Mouse (Mus musculus) stomach, postnatal 0 days (tissue): ENCODE measurements around the gene Rab3d. TPM values are rescaled to one million over a fixed set of nuclear protein-coding genes. Genes with fewer than 3 reads are reported as not detected.
A peak's percentile ranks its signal among the peaks of the same experiment; 100 is the strongest.

Source experiments
- ATAC-seq: fragments of 200-750 bp; cut with Nextera tagmentation; 2 replicates; pipeline ENCODE4 v1.8.0; 2017; ENCODE audit not compliant: low FRiP score, low TSS enrichment
- DNase-seq: peaks from one replicate; pipeline ENCODE4 v3.0.0-alpha.2; 2016; ENCODE audit warnings: low spot score
- H3K27ac ChIP-seq: fragments of 300-500 bp; sonication (generic); replicated peaks from 2 replicates; pipeline ENCODE4 v1.5.1; 2014; ENCODE audit warnings: mild to moderate bottlenecking, control low read depth
- H3K27me3 ChIP-seq: fragments of 300-500 bp; sonication (generic); 2 replicates; pipeline ENCODE4 v1.6.1; 2014; ENCODE audit warnings: low read length; ENCODE audit not compliant: control insufficient read depth, insufficient read depth
- H3K36me3 ChIP-seq: fragments of 300-500 bp; sonication (generic); 2 replicates; pipeline ENCODE4 v1.6.1; 2014; ENCODE audit warnings: low read length, mixed read lengths; ENCODE audit not compliant: control insufficient read depth, insufficient read depth
- H3K4me1 ChIP-seq: fragments of 300-500 bp; sonication (generic); replicated peaks from 2 replicates; pipeline ENCODE4 v1.6.1; 2014; ENCODE audit warnings: antibody characterized with exemption; ENCODE audit not compliant: control insufficient read depth, insufficient read depth
- H3K4me2 ChIP-seq: fragments of 300-500 bp; sonication (generic); replicated peaks from 2 replicates; pipeline ENCODE4 v1.6.1; 2014; ENCODE audit warnings: low read depth, mild to moderate bottlenecking, control low read depth, moderate library complexity
- H3K4me3 ChIP-seq: fragments of 300-500 bp; sonication (generic); 2 replicates; pipeline ENCODE4 v1.5.1; 2014; ENCODE audit warnings: low read depth, low read length, control low read depth
- H3K9ac ChIP-seq: fragments of 300-500 bp; sonication (generic); 2 replicates; pipeline ENCODE4 v1.6.1; 2014; ENCODE audit warnings: mild to moderate bottlenecking, low read length, control low read depth, mixed read lengths
- H3K9me3 ChIP-seq: fragments of 300-500 bp; sonication (generic); 2 replicates; pipeline ENCODE4 v1.6.1; 2016; ENCODE audit warnings: low read length; ENCODE audit not compliant: control insufficient read depth
- CTCF ChIP-seq: IDR thresholded peaks from 2 replicates; pipeline ENCODE4 v1.5.1; 2016; ENCODE audit warnings: antibody characterized with exemption, low read depth, mild to moderate bottlenecking, moderate library complexity
- EP300 ChIP-seq: optimal IDR thresholded peaks from 2 replicates; pipeline ENCODE3; 2016; ENCODE audit warnings: antibody characterized with exemption
- WGBS: fragments of 180-500 bp; shearing (Covaris S2); extraction: QIAGEN DNeasy Blood & Tissue Kit; methylation state at CpG from one replicate; pipeline ENCODE4 v1.1.7; 2014; 5-methylcytosine and 5-hydroxymethylcytosine counted together
- polyA plus RNA-seq: library from polyadenylated mRNA; unstranded; fragments of >200 nt; fragmentation: Nextera tagmentation; extraction: Ambion mirVana; gene quantifications from 2 replicates; pipeline ENCODE4 v1.2.1, GENCODE M21; 2015

Gene Rab3d
- 130 and 137 TPM in 2 replicates for polyA plus RNA-seq

GRCm38 (mm10) chr9:21918035-21918592, at the start of gene Rab3d:
Rab3d (minus strand) TSS chr9:21918192.
- peak; percentile 89 for ATAC-seq
- Histone ChIP-seq H3K27ac (peak within 1 kb of the TSS; percentile 99), H3K9ac (peak within 1 kb of the TSS; percentile 92), H3K4me2 (peak within 1 kb of the TSS; percentile 90), H3K27me3 (no peaks in the 10 kb centered on the region), H3K36me3 (peaks cover 3% of the 10 kb centered on the region; the same call in 1 of the 2 replicates), H3K4me1 (no peaks in the 10 kb centered on the region), H3K9me3 (no peaks in the 10 kb centered on the region), H3K4me3 (peak within 1 kb of the TSS; percentile 74)
- TF ChIP-seq CTCF (peak; percentile 13; the same call in 1 of the 2 replicates), EP300 (no peak)
- WGBS = 1% methylated on average over 30 of the region's 36 CpGs
- DNase-seq = peak; percentile 99

DNA sequence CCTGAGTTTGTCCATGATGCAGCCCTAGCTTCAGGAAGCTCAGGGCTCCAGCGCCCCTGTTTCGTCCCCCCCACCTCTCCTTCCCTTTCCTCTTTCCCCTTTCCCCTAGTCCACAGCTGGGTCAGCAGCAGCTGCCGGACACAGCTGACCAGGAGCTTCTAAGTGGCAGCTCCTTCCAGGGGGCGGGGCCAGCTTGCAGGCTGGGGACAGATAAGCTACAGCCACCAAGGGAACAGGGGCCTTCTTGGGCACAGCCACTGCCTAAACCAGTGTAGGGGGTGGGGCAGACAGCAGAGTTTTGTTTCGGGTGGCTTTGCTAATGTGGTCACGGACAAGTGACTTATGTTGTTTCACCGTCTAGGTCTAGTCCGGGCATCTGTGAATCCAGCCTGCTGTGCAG, 45.4 kb upstream of the Rab3d start, which contains the start of gene Epor:
Epor (minus strand) TSS at position 90 of the 400 bp plus-strand sequence.
- Histone ChIP-seq H3K27me3 (no peaks in the 10 kb centered on the region), H3K9ac (peak within 1 kb of the TSS; percentile 31; the same call in 1 of the 2 replicates), H3K4me3 (peak within 1 kb of the TSS; percentile 44), H3K36me3 (no peaks in the 10 kb centered on the region), H3K4me2 (peak within 1 kb of the TSS; percentile 90), H3K9me3 (no peaks in the 10 kb centered on the region), H3K4me1 (peaks cover 2% of the 10 kb centered on the region; the same call in 1 of the 2 replicates), H3K27ac (no peak within 1 kb of the TSS)
- WGBS = 23% methylated on average over 8 of the region's 8 CpGs
- peak; percentile 56 for DNase-seq
- ATAC-seq = no peak
- TF ChIP-seq CTCF (no peak), EP300 (no peak)

GRCm38 (mm10) chr9:21962416-21963059, 44.5 kb upstream of the Rab3d start:
- DNase-seq (peak; percentile 78), ATAC-seq (peak; percentile 65)
- TF ChIP-seq CTCF (peak; percentile 33; the same call in 1 of the 2 replicates), EP300 (no peak)
- no peaks in the 10 kb centered on the region for H3K36me3 ChIP-seq
- H3K4me3 ChIP-seq = peak overlapping the region; percentile 44
- 4% methylated on average over 34 of the region's 34 CpGs for WGBS
- H3K9me3 ChIP-seq = no peaks in the 10 kb centered on the region
- H3K9ac ChIP-seq = peak overlapping the region; percentile 31; the same call in 1 of the 2 replicates
- H3K27me3 ChIP-seq = no peaks in the 10 kb centered on the region
- no peak overlapping the region for H3K27ac ChIP-seq
- H3K4me2 ChIP-seq = peak overlapping the region; percentile 90
- H3K4me1 ChIP-seq = peaks cover 2% of the 10 kb centered on the region; the same call in 1 of the 2 replicates

DNA sequence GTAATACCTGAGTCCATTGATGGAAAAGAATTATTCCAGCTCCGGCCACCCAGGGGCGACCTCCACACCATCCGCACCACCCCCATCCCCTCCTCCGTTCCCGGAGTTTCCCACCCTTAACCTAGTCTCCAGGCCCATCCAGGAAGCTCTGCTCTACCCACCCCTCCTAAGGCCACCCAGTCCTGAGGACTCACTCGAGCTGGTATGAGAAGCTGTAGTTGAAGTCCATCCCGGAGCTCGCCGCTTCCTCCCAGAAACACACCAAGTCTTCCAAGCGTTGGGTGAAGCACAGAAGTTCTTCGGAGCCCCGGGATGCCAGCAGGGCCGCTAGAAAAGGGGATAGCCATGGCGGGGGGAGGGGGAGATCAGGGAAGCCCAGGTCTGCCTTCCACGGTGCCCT, 44.0 kb upstream of the Rab3d start:
- no peak for TF ChIP-seq EP300
- no peak for TF ChIP-seq CTCF
- no peak overlapping the region for H3K27ac ChIP-seq
- H3K9me3 ChIP-seq = no peaks in the 10 kb centered on the region
- ATAC-seq (peak; percentile 33; the same call in 1 of the 2 replicates), DNase-seq (no peak)
- peaks cover 2% of the 10 kb centered on the region; the same call in 1 of the 2 replicates for H3K4me1 ChIP-seq
- H3K27me3 ChIP-seq = no peaks in the 10 kb centered on the region
- WGBS = 0% methylated on average over 15 of the region's 15 CpGs
- H3K9ac ChIP-seq = peak overlapping the region; percentile 31
- peak overlapping the region; percentile 44 for H3K4me3 ChIP-seq
- no peaks in the 10 kb centered on the region for H3K36me3 ChIP-seq
- H3K4me2 ChIP-seq = peak overlapping the region; percentile 90

- DNase-seq (no peak), ATAC-seq (no peak)
- TF ChIP-seq EP300 (no peak), CTCF (0 out of 2 replicates have a peak, but pooled peaks have one; percentile 3)
- no peaks in the 10 kb centered on the region for H3K27me3 ChIP-seq
- peak overlapping the region; percentile 44 for H3K4me3 ChIP-seq
- no peak overlapping the region for H3K27ac ChIP-seq
- WGBS = 4% methylated on average over 35 of the region's 35 CpGs
- H3K4me2 ChIP-seq = peak overlapping the region; percentile 90
- no peaks in the 10 kb centered on the region for H3K9me3 ChIP-seq
- no peaks in the 10 kb centered on the region for H3K36me3 ChIP-seq
- peak overlapping the region; percentile 50 for H3K9ac ChIP-seq
- peaks cover 2% of the 10 kb centered on the region; the same call in 1 of the 2 replicates for H3K4me1 ChIP-seq
These were observed 43.5 kb upstream of the Rab3d start for GRCm38 (mm10) chr9:21961366-21961980.
